ENCODE assay signal across 22 mouse cellular contexts in genomic region chr9:89958959-89959358, GRCm38 (mm10). TPM values are rescaled to one million over a fixed set of nuclear protein-coding genes. Genes with fewer than 3 reads are reported as not detected.
DNase-seq lines count a peak whose midpoint lies in the region; ATAC-seq lines count a peak whose summit lies in the region.
"Had no signal": no experiment of that assay in that cellular context is flagged by ENCODE, and none has a peak within 500 bp of the region (broad histone marks: within the 10 kb centered on the region; RNA-seq: fewer than 3 reads in every experiment).

No protein-coding gene starts in this region.

- H3K36me3 ChIP-seq in midbrain, embryonic 14.5 days (ENCODE audit: control insufficient read depth, insufficient read depth, low read length): no peaks in the 10 kb centered on the region
- H3K36me3 ChIP-seq: forebrain, embryonic 15.5 days; heart, embryonic 12.5 days; intestine, embryonic 15.5 days; kidney, embryonic 15.5 days; liver, embryonic 13.5 days; midbrain, embryonic 15.5 days; neural tube, embryonic 15.5 days had no signal

- H3K27me3 ChIP-seq in midbrain, embryonic 14.5 days (ENCODE audit: control insufficient read depth, insufficient read depth, low read length): no peaks in the 10 kb centered on the region
- H3K27me3 ChIP-seq: forebrain, embryonic 15.5 days; heart, embryonic 12.5 days; intestine, embryonic 15.5 days; kidney, embryonic 15.5 days; liver, embryonic 13.5 days; midbrain, embryonic 15.5 days; neural tube, embryonic 15.5 days; Patski had no signal

- H3K4me3 ChIP-seq in midbrain, embryonic 14.5 days (replicated peaks; ENCODE audit: low read depth, low read length): no peak overlapping the region
- H3K4me3 ChIP-seq: forebrain, embryonic 15.5 days; heart, embryonic 12.5 days; intestine, embryonic 15.5 days; kidney, embryonic 15.5 days; liver, embryonic 13.5 days; midbrain, embryonic 15.5 days; neural tube, embryonic 15.5 days had no signal

- peak; percentile 59 for ATAC-seq in megakaryocyte progenitor cell, adult 5-6 weeks (replicated peaks; ENCODE audit: poor library complexity)
- no peak for ATAC-seq in midbrain, embryonic 14.5 days (ENCODE audit: low FRiP score, low TSS enrichment)
- ATAC-seq: forebrain, embryonic 15.5 days; intestine, embryonic 15.5 days; midbrain, embryonic 15.5 days; Patski had no signal

- H3K9ac ChIP-seq in midbrain, embryonic 14.5 days (replicated peaks; ENCODE audit: low read length): no peak overlapping the region
- H3K9ac ChIP-seq: forebrain, embryonic 15.5 days; heart, embryonic 12.5 days; hindbrain, embryonic 14.5 days; intestine, embryonic 15.5 days; kidney, embryonic 15.5 days; liver, embryonic 13.5 days; midbrain, embryonic 15.5 days; neural tube, embryonic 15.5 days had no signal

- H3K9me3 ChIP-seq in midbrain, embryonic 14.5 days (ENCODE audit: control insufficient read depth, low read length): no peaks in the 10 kb centered on the region
- H3K9me3 ChIP-seq: forebrain, embryonic 15.5 days; heart, embryonic 12.5 days; intestine, embryonic 15.5 days; kidney, embryonic 15.5 days; liver, embryonic 13.5 days; midbrain, embryonic 15.5 days; neural tube, embryonic 15.5 days had no signal

- 77% methylated on average over 2 of the region's 2 CpGs for WGBS in midbrain, embryonic 14.5 days

- DNase-seq in kidney, postnatal 10 days: peak; percentile 0
- no peak for DNase-seq in kidney, adult 9 months
- DNase-seq in testis, postnatal 10 days (ENCODE audit: low spot score): peak; percentile 23
- no peak for DNase-seq in testis, postnatal 14 days (ENCODE audit: low spot score)
- peak; percentile 33 for DNase-seq in MN1 (ENCODE audit: low spot score)
- no peak for DNase-seq in adipocyte (ENCODE audit: low spot score)
- DNase-seq in midbrain, embryonic 14.5 days: no peak
- DNase-seq: adrenal gland, postnatal 10 days; cerebellum, adult 9-10 months; heart, postnatal 14 days; liver, embryonic 13.5 days had no signal

- no peak overlapping the region for H3K4me2 ChIP-seq in midbrain, embryonic 14.5 days (ENCODE audit: low read length)
- H3K4me2 ChIP-seq: forebrain, embryonic 15.5 days; heart, embryonic 12.5 days; hindbrain, embryonic 14.5 days; intestine, embryonic 15.5 days; kidney, embryonic 15.5 days; liver, embryonic 13.5 days; midbrain, embryonic 15.5 days; neural tube, embryonic 15.5 days had no signal

- H3K4me1 ChIP-seq in midbrain, embryonic 14.5 days (ENCODE audit: control insufficient read depth, insufficient read depth, low read length): no peaks in the 10 kb centered on the region
- H3K4me1 ChIP-seq: forebrain, embryonic 15.5 days; heart, embryonic 12.5 days; intestine, embryonic 15.5 days; kidney, embryonic 15.5 days; liver, embryonic 13.5 days; midbrain, embryonic 15.5 days; neural tube, embryonic 15.5 days had no signal

- no peak overlapping the region for H3K27ac ChIP-seq in midbrain, embryonic 14.5 days (replicated peaks; ENCODE audit: low read depth, low read length)
- H3K27ac ChIP-seq: forebrain, embryonic 15.5 days; hindbrain, embryonic 14.5 days; intestine, embryonic 15.5 days; kidney, embryonic 15.5 days; liver, embryonic 13.5 days; midbrain, embryonic 15.5 days; neural tube, embryonic 15.5 days had no signal

RNA-seq across cellular contexts. Expression of gene Rasgrf1, which starts 49.3 kb away (rescaled TPM):
- 0.02 and 0.07 TPM in 2 replicates for total RNA-seq in megakaryocyte progenitor cell, adult 5-6 weeks (2015)
- total RNA-seq in megakaryocyte progenitor cell, adult 5-6 weeks (2017): not detected in 2 replicates
- 3.5 and 4.5 TPM in 2 replicates for polyA plus RNA-seq in midbrain, embryonic 14.5 days (2014; fragmentation: Nextera tagmentation; extraction: Ambion mirVana)
- total RNA-seq: gastrocnemius, postnatal 36 days; heart, postnatal 14 days had no signal
- polyA plus RNA-seq: C2C12; liver, embryonic 13.5 days; Patski had no signal

Comparison
In these comparisons a context has a peak if more than half of its experiments do, and no peak if none do; other contexts are left out.
1. DNase-seq: peak in kidney, postnatal 10 days (single experiment), testis, postnatal 10 days (single experiment) and MN1 (single experiment); none in kidney, adult 9 months (single experiment), testis, postnatal 14 days (single experiment), adipocyte (single experiment) and midbrain, embryonic 14.5 days (single experiment).